Mouse (Mus musculus) spleen, adult 2 months (tissue): ENCODE measurements around the gene Slc6a19. TPM values are rescaled to one million over a fixed set of nuclear protein-coding genes. Genes with fewer than 3 reads are reported as not detected.
"Not testable (repeated sequence)": the region's sequence is repeated elsewhere in the genome, so short reads cannot be mapped to it uniquely, and the experiment has no call there.

Source experiments
- DNase-seq, 2 experiments: peaks; one replicate each; pipeline versions ENCODE4 v3.0.0 to v3.0.0-alpha.2; 2012 to 2021; ENCODE audit warnings: low spot score in 2 of 2, low read depth in 1 of 2
- H3K27ac ChIP-seq: fragments of 200-500 bp; 2 replicates; pipeline ENCODE4 v1.5.1; 2012; ENCODE audit warnings: low read length, inconsistent platforms; ENCODE audit not compliant: insufficient read depth
- H3K27me3 ChIP-seq: fragments of 200-500 bp; 2 replicates; pipeline ENCODE4 v1.6.1; 2012; ENCODE audit warnings: mild to moderate bottlenecking, moderate library complexity, low read length, inconsistent platforms; ENCODE audit not compliant: control insufficient read depth, insufficient read depth
- H3K36me3 ChIP-seq: fragments of 200-500 bp; 2 replicates; pipeline ENCODE4 v1.6.1; 2012; ENCODE audit warnings: mild to moderate bottlenecking, low read length, inconsistent platforms; ENCODE audit not compliant: control insufficient read depth, insufficient read depth
- H3K4me1 ChIP-seq: fragments of 200-500 bp; 2 replicates; pipeline ENCODE4 v1.6.1; 2011; ENCODE audit warnings: inconsistent platforms; ENCODE audit not compliant: control insufficient read depth, insufficient read depth, insufficient read length
- H3K4me3 ChIP-seq: fragments of 200-500 bp; 2 replicates; pipeline ENCODE4 v1.5.1; 2011; ENCODE audit warnings: mild to moderate bottlenecking, inconsistent platforms; ENCODE audit not compliant: insufficient read depth, insufficient read length; ENCODE audit errors: extremely low read depth
- CTCF ChIP-seq: fragments of 200-500 bp; IDR thresholded peaks from 2 replicates; pipeline ENCODE4 v1.5.1; 2011; ENCODE audit warnings: mild to moderate bottlenecking, inconsistent platforms; ENCODE audit not compliant: insufficient read depth, insufficient read length, insufficient replicate concordance; ENCODE audit errors: extremely low read depth
- POLR2A ChIP-seq: fragments of 200-500 bp; IDR thresholded peaks from 2 replicates; pipeline ENCODE4 v1.6.1; 2011; ENCODE audit warnings: low read depth, low read length, inconsistent platforms
- WGBS: fragments of 180-500 bp; shearing (Covaris S2); methylation state at CpG from one replicate; pipeline ENCODE4 v1.1.7; 2018; 5-methylcytosine and 5-hydroxymethylcytosine counted together
- polyA plus RNA-seq: library from polyadenylated mRNA; depleted of rRNA; stranded (reverse); fragments of >200 nt; gene quantifications from 2 replicates; pipeline ENCODE4 v1.2.3, GENCODE M21; 2012; rRNA removed

The Slc6a19 gene
- polyA plus RNA-seq = 0.28 and 0.44 TPM in 2 replicates

GRCm38 (mm10) chr13:73704694-73705325, at the start of gene Slc6a19:
Gene Slc6a19, minus strand, starts transcription at chr13:73704865.
- no peaks in the 10 kb centered on the region for H3K27me3 ChIP-seq
- H3K4me1 ChIP-seq = peaks cover 13% of the 10 kb centered on the region; the same call in 1 of the 2 replicates
- TF ChIP-seq POLR2A (no peak), CTCF (no peak)
- no peak within 1 kb of the TSS for H3K4me3 ChIP-seq
- H3K36me3 ChIP-seq = no peaks in the 10 kb centered on the region
- 89% methylated on average over 7 of the region's 7 CpGs for WGBS
- peak within 1 kb of the TSS; percentile 80 for H3K27ac ChIP-seq
- no peak for DNase-seq

GRCm38 (mm10) chr13:73751284-73751683, 46.6 kb upstream of the Slc6a19 start:
- TF ChIP-seq CTCF = no peak
- no peak for TF ChIP-seq POLR2A
- no peak for DNase-seq
- H3K36me3 ChIP-seq = no peaks in the 10 kb centered on the region
- H3K27me3 ChIP-seq = no peaks in the 10 kb centered on the region
- no peak overlapping the region for H3K4me3 ChIP-seq
- H3K4me1 ChIP-seq = peaks cover 8% of the 10 kb centered on the region; the same call in 1 of the 2 replicates
- H3K27ac ChIP-seq = no peak overlapping the region
- WGBS = 86% methylated on average over 3 of the region's 3 CpGs

DNA sequence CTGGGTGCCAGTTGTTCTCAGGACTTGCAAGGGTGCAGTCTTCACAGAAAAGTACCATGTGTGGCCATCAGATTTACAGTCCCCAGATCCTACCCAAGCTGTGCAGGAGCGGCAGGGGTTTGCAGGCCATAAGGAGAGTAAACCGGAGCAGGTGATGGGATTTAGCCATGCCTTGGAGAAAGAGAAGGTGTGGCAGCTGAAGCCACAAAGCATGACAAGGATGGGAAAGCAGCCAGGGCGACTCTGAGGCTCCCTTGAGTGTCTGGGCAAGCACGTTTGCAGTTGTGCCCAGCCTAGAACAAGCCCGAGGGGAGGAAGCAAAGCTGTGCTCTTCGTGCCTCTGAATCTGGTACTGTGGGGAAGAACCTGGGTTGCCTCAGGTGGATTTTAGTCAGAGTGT, 45.8 kb upstream of the Slc6a19 start:
- TF ChIP-seq POLR2A = no peak
- no peak for TF ChIP-seq CTCF
- WGBS = 58% methylated on average over 6 of the region's 6 CpGs
- H3K36me3 ChIP-seq = no peaks in the 10 kb centered on the region
- no peak for DNase-seq
- H3K27ac ChIP-seq = no peak overlapping the region
- peaks cover 8% of the 10 kb centered on the region; the same call in 1 of the 2 replicates for H3K4me1 ChIP-seq
- no peak overlapping the region for H3K4me3 ChIP-seq
- no peaks in the 10 kb centered on the region for H3K27me3 ChIP-seq

GRCm38 (mm10) chr13:73748663-73749440, 44.2 kb upstream of the Slc6a19 start:
- TF ChIP-seq POLR2A (no peak), CTCF (peak; percentile 65; the same call in 1 of the 2 replicates)
- peak overlapping the region; percentile 31 for H3K27ac ChIP-seq
- no peak overlapping the region for H3K4me3 ChIP-seq
- peak in 1 of 2 experiments; percentile 41 for DNase-seq
- H3K27me3 ChIP-seq = no peaks in the 10 kb centered on the region
- peaks cover 8% of the 10 kb centered on the region; the same call in 1 of the 2 replicates for H3K4me1 ChIP-seq
- no peaks in the 10 kb centered on the region for H3K36me3 ChIP-seq
- 15% methylated on average over 15 of the region's 15 CpGs for WGBS

GRCm38 (mm10) chr13:73743662-73744061, 39.0 kb upstream of the Slc6a19 start:
- TF ChIP-seq CTCF = no peak
- no peak for TF ChIP-seq POLR2A

DNA sequence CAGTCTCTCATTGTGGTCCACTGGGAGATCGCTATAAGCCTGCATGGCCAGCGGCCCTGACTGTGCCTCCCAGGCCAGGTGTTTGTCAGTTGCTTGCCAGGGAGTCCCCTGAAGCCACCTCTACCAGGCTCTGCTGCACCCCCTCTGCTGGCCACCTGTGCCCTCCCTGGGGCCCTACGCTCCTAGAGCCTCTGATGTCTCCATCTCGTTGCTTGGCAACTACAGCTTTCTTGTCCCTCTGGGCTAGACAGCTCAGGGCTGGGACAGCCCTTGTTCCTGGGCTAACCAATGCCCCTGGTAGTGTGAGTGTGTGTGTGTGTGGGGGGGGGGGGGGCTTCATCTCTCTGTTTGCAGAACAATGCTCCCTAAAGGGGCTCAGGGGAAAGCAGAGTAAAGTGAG, 38.3 kb upstream of the Slc6a19 start:
- 40% methylated on average over 4 of the region's 4 CpGs for WGBS

More at GRCm38 (mm10) chr13:73743662-73744061, 39.0 kb upstream of the Slc6a19 start:
- Histone ChIP-seq H3K36me3 (no peaks in the 10 kb centered on the region), H3K4me3 (no peak overlapping the region), H3K4me1 (peaks cover 2% of the 10 kb centered on the region; the same call in 1 of the 2 replicates), H3K27me3 (no peaks in the 10 kb centered on the region), H3K27ac (no peak overlapping the region)
- 57% methylated on average over 3 of the region's 3 CpGs for WGBS
- DNase-seq = no peak

DNA sequence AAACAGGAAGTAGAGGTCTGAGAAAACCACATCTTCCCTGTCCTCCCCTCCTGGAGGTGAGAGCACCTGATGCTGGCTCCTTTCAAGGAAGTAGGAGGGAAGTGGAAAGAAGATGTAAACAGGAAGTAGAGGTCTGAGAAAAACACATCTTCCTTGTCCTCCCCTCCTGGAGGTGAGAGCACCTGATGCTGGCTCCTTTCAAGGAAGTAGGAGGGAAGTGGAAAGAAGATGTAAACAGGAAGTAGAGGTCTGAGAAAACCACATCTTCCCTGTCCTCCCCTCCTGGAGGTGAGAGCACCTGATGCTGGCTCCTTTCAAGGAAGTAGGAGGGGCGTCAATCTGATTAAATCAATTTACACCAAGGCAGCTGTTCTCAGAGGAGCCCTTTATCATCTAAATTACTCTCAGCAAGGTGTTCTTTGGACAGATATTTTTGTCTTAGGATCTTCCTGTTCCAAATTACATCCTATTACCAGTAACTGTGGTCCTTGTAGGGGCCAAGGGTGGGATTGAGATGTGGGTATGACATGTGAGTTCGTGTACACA, 35.8 kb upstream of the Slc6a19 start:
- H3K36me3 ChIP-seq, DNase-seq, H3K4me3 ChIP-seq, H3K27me3 ChIP-seq, H3K4me1 ChIP-seq: not testable (repeated sequence)
- peak overlapping the region; percentile 53 for H3K27ac ChIP-seq
- WGBS = 40% methylated on average over 2 of the region's 2 CpGs

More for the DNA sequence above, 38.3 kb upstream of the Slc6a19 start:
- Histone ChIP-seq H3K27me3 (no peaks in the 10 kb centered on the region), H3K4me3 (no peak overlapping the region), H3K36me3 (no peaks in the 10 kb centered on the region), H3K4me1 (peaks cover 2% of the 10 kb centered on the region; the same call in 1 of the 2 replicates), H3K27ac (no peak overlapping the region)
- DNase-seq = no peak
- TF ChIP-seq POLR2A (no peak), CTCF (no peak)
